ENCODE assay signal across 14 mouse cellular contexts in genomic region chr14:26645989-26646650, GRCm38 (mm10). TPM values are rescaled to one million over a fixed set of nuclear protein-coding genes. Genes with fewer than 3 reads are reported as not detected.
DNase-seq lines count a peak whose midpoint lies in the region; ATAC-seq and TF ChIP-seq lines count a peak whose summit lies in the region.
"Had no signal": no experiment of that assay in that cellular context is flagged by ENCODE, and none has a peak within 500 bp of the region (broad histone marks: within the 10 kb centered on the region; RNA-seq: fewer than 3 reads in every experiment).

No protein-coding gene starts in this region.

- H3K9ac ChIP-seq in forebrain, embryonic 11.5 days (ENCODE audit: low read length): no peak overlapping the region
- no peak overlapping the region for H3K9ac ChIP-seq in embryonic facial prominence, embryonic 13.5 days
- no peak overlapping the region for H3K9ac ChIP-seq in hindbrain, postnatal 0 days (replicated peaks; ENCODE audit: low read length)
- H3K9ac ChIP-seq: liver, embryonic 12.5 days had no signal

- no peaks in the 10 kb centered on the region for H3K9me3 ChIP-seq in forebrain, embryonic 11.5 days (ENCODE audit: control insufficient read depth, low read length)
- H3K9me3 ChIP-seq in forebrain, embryonic 10.5 days: no peaks in the 10 kb centered on the region
- H3K9me3 ChIP-seq in embryonic facial prominence, embryonic 13.5 days: no peaks in the 10 kb centered on the region
- no peaks in the 10 kb centered on the region for H3K9me3 ChIP-seq in hindbrain, postnatal 0 days (ENCODE audit: low read length)
- H3K9me3 ChIP-seq: G1E; liver, embryonic 12.5 days had no signal

- no peak overlapping the region for H3K4me2 ChIP-seq in forebrain, embryonic 11.5 days (ENCODE audit: low read depth, low read length, severe bottlenecking)
- H3K4me2 ChIP-seq in embryonic facial prominence, embryonic 13.5 days: peak overlapping the region; percentile 14; the same call in 1 of the 2 replicates
- H3K4me2 ChIP-seq in hindbrain, postnatal 0 days (ENCODE audit: low read depth, low read length): peak overlapping the region; percentile 27; the same call in 1 of the 2 replicates
- H3K4me2 ChIP-seq: liver, embryonic 12.5 days had no signal

- H3K36me3 ChIP-seq in forebrain, embryonic 11.5 days (ENCODE audit: control insufficient read depth, insufficient read depth, low read length): no peaks in the 10 kb centered on the region; the same call in 1 of the 2 replicates
- H3K36me3 ChIP-seq in forebrain, embryonic 10.5 days (replicated peaks): peaks cover 47% of the 10 kb centered on the region
- peaks cover 18% of the 10 kb centered on the region for H3K36me3 ChIP-seq in embryonic facial prominence, embryonic 13.5 days
- H3K36me3 ChIP-seq in hindbrain, postnatal 0 days (ENCODE audit: insufficient read depth, low read length): no peaks in the 10 kb centered on the region; the same call in 1 of the 2 replicates

- intact Hi-C loops in left cerebral cortex, postnatal 4 days (cut with DNase I): no loop called here
- intact Hi-C loops in left cerebral cortex, postnatal 14 days (cut with DNase I): no loop called here

- H3K27me3 ChIP-seq in forebrain, embryonic 11.5 days (ENCODE audit: control insufficient read depth, insufficient read depth, low read length): no peaks in the 10 kb centered on the region
- no peaks in the 10 kb centered on the region for H3K27me3 ChIP-seq in forebrain, embryonic 10.5 days (ENCODE audit: poor library complexity, severe bottlenecking)
- H3K27me3 ChIP-seq in embryonic facial prominence, embryonic 13.5 days: no peaks in the 10 kb centered on the region
- H3K27me3 ChIP-seq in hindbrain, postnatal 0 days (ENCODE audit: insufficient read depth, low read length): no peaks in the 10 kb centered on the region
- H3K27me3 ChIP-seq: liver, embryonic 12.5 days had no signal

- H3K4me3 ChIP-seq in forebrain, embryonic 11.5 days (ENCODE audit: low read depth, low read length): no peak overlapping the region
- H3K4me3 ChIP-seq in forebrain, embryonic 10.5 days: no peak overlapping the region; the same call in 1 of the 2 replicates
- no peak overlapping the region for H3K4me3 ChIP-seq in embryonic facial prominence, embryonic 13.5 days
- H3K4me3 ChIP-seq in hindbrain, postnatal 0 days (ENCODE audit: low read length): no peak overlapping the region
- H3K4me3 ChIP-seq: heart, adult 2 months; liver, embryonic 12.5 days had no signal

- no peak for ATAC-seq in forebrain, embryonic 11.5 days (replicated peaks; ENCODE audit: low FRiP score)
- no peak for ATAC-seq in embryonic facial prominence, embryonic 13.5 days (ENCODE audit: insufficient number of reproducible peaks, insufficient read depth, low FRiP score, low TSS enrichment, low read depth)
- peak; percentile 45; the same call in 1 of the 2 replicates for ATAC-seq in hindbrain, postnatal 0 days
- ATAC-seq: intestine, embryonic 16.5 days; liver, embryonic 12.5 days had no signal

- 0 out of 2 replicates have a peak, but pooled peaks cover 2% of the 10 kb centered on the region for H3K4me1 ChIP-seq in forebrain, embryonic 11.5 days (replicated peaks; ENCODE audit: control insufficient read depth, insufficient read depth, low read length)
- peaks cover 8% of the 10 kb centered on the region for H3K4me1 ChIP-seq in forebrain, embryonic 10.5 days
- peaks cover 9% of the 10 kb centered on the region for H3K4me1 ChIP-seq in embryonic facial prominence, embryonic 13.5 days
- H3K4me1 ChIP-seq in hindbrain, postnatal 0 days (ENCODE audit: insufficient read depth, low read length): no peaks in the 10 kb centered on the region; the same call in 1 of the 2 replicates

- DNase-seq in forebrain, embryonic 11.5 days (ENCODE audit: low spot score): peak; percentile 58
- no peak for DNase-seq in forebrain, embryonic 10.5 days (ENCODE audit: extremely low spot score, low spot score)
- peak; percentile 50 for DNase-seq in left cerebral cortex, postnatal 4 days
- no peak for DNase-seq in left cerebral cortex, postnatal 14 days (ENCODE audit: low spot score in 2 of 2)
- peak; percentile 74 for DNase-seq in hindbrain, postnatal 0 days (ENCODE audit: low spot score)
- no peak for DNase-seq in urinary bladder, adult 2 months (ENCODE audit: low spot score)
- DNase-seq in cerebellum, adult 11-12 months: no peak
- DNase-seq: heart, adult 2 months; lung, postnatal 36 days had no signal

- no peak for TF ChIP-seq CTCF in hindbrain, postnatal 0 days (IDR thresholded peaks at IDR 0.05; ENCODE audit: low read depth)

- H3K27ac ChIP-seq in forebrain, embryonic 11.5 days (ENCODE audit: low read depth, low read length): peak overlapping the region; percentile 41
- no peak overlapping the region for H3K27ac ChIP-seq in forebrain, embryonic 10.5 days
- H3K27ac ChIP-seq in embryonic facial prominence, embryonic 13.5 days: peak overlapping the region; percentile 33; the same call in 1 of the 2 replicates
- H3K27ac ChIP-seq in hindbrain, postnatal 0 days: no peak overlapping the region
- H3K27ac ChIP-seq: heart, adult 2 months; liver, embryonic 12.5 days had no signal

- WGBS in forebrain, embryonic 11.5 days: 67% methylated on average over 5 of the region's 5 CpGs
- WGBS in forebrain, embryonic 10.5 days: 80% methylated on average over 5 of the region's 5 CpGs
- WGBS in embryonic facial prominence, embryonic 13.5 days: 49% methylated on average over 5 of the region's 5 CpGs
- WGBS in hindbrain, postnatal 0 days: 30% methylated on average over 5 of the region's 5 CpGs

RNA-seq across cellular contexts. Expression of gene Arf4, which starts 8.2 kb away (rescaled TPM):
- 535 and 566 TPM in 2 replicates for polyA plus RNA-seq in forebrain, embryonic 11.5 days (2014; fragmentation: Nextera tagmentation; extraction: Ambion mirVana)
- 472 and 487 TPM in 2 replicates for polyA plus RNA-seq in forebrain, embryonic 10.5 days (2016; fragmentation: Nextera tagmentation; extraction: Ambion mirVana)
- total RNA-seq in left cerebral cortex, postnatal 4 days (2021): 100 to 1,000 TPM; 212 to 232 TPM
- total RNA-seq in left cerebral cortex, postnatal 14 days (2021): 100 to 1,000 TPM; 131 to 139 TPM
- polyA plus RNA-seq in embryonic facial prominence, embryonic 13.5 days (2015; fragmentation: Nextera tagmentation; extraction: Ambion mirVana): 600 and 602 TPM in 2 replicates
- total RNA-seq in hindbrain, postnatal 0 days (2014; rRNA removed): 111 and 119 TPM in 2 replicates
- 385 and 395 TPM in 2 replicates for polyA plus RNA-seq in hindbrain, postnatal 0 days (2015; fragmentation: Nextera tagmentation; extraction: Ambion mirVana)
- polyA plus RNA-seq in urinary bladder, adult 2 months (2012; rRNA removed): 193 and 214 TPM in 2 replicates

RNA-seq across cellular contexts. Expression of gene Pde12, which starts 23.6 kb away (rescaled TPM):
- 12.9 and 13.4 TPM in 2 replicates for polyA plus RNA-seq in forebrain, embryonic 11.5 days (2014; fragmentation: Nextera tagmentation; extraction: Ambion mirVana)
- polyA plus RNA-seq in forebrain, embryonic 10.5 days (2016; fragmentation: Nextera tagmentation; extraction: Ambion mirVana): 11.4 and 11.8 TPM in 2 replicates
- 10 to 100 TPM; 12.0 to 13.5 TPM for total RNA-seq in left cerebral cortex, postnatal 4 days (2021)
- 1 to 10 TPM; 8.5 to 9.2 TPM for total RNA-seq in left cerebral cortex, postnatal 14 days (2021)
- 10.6 and 11.2 TPM in 2 replicates for polyA plus RNA-seq in embryonic facial prominence, embryonic 13.5 days (2015; fragmentation: Nextera tagmentation; extraction: Ambion mirVana)
- total RNA-seq in hindbrain, postnatal 0 days (2014; rRNA removed): 14.1 and 15.2 TPM in 2 replicates
- polyA plus RNA-seq in hindbrain, postnatal 0 days (2015; fragmentation: Nextera tagmentation; extraction: Ambion mirVana): 9.5 TPM in 2 replicates
- 3.8 and 4.3 TPM in 2 replicates for polyA plus RNA-seq in urinary bladder, adult 2 months (2012; rRNA removed)

RNA-seq across cellular contexts. Expression of gene Dnah12, which starts 47.0 kb away (rescaled TPM):
- 0.04 TPM in 1 of 2 replicates, not detected in the other for polyA plus RNA-seq in forebrain, embryonic 11.5 days (2014; fragmentation: Nextera tagmentation; extraction: Ambion mirVana)
- not detected in 2 replicates for polyA plus RNA-seq in forebrain, embryonic 10.5 days (2016; fragmentation: Nextera tagmentation; extraction: Ambion mirVana)
- total RNA-seq in left cerebral cortex, postnatal 4 days (2021): under 1 TPM; 0.40 to 0.56 TPM
- total RNA-seq in left cerebral cortex, postnatal 14 days (2021): under 1 TPM; 0.15 to 0.17 TPM
- 0.03 TPM in 2 replicates for polyA plus RNA-seq in embryonic facial prominence, embryonic 13.5 days (2015; fragmentation: Nextera tagmentation; extraction: Ambion mirVana)
- 0.63 and 1.0 TPM in 2 replicates for total RNA-seq in hindbrain, postnatal 0 days (2014; rRNA removed)
- polyA plus RNA-seq in hindbrain, postnatal 0 days (2015; fragmentation: Nextera tagmentation; extraction: Ambion mirVana): 0.14 and 0.16 TPM in 2 replicates
- 0.01 and 0.04 TPM in 2 replicates for polyA plus RNA-seq in urinary bladder, adult 2 months (2012; rRNA removed)
- polyA plus RNA-seq: G1E; small intestine, adult 2 months had no signal

Comparison
In these comparisons a context has a peak if more than half of its experiments do, and no peak if none do; other contexts are left out.
1. DNase-seq: peak in forebrain, embryonic 11.5 days (single experiment), left cerebral cortex, postnatal 4 days (single experiment) and hindbrain, postnatal 0 days (single experiment); none in forebrain, embryonic 10.5 days (single experiment), left cerebral cortex, postnatal 14 days (0 of 2), urinary bladder, adult 2 months (single experiment) and cerebellum, adult 11-12 months (single experiment).
2. H3K27ac ChIP-seq: peak in forebrain, embryonic 11.5 days (single experiment) and embryonic facial prominence, embryonic 13.5 days (single experiment); none in forebrain, embryonic 10.5 days (single experiment) and hindbrain, postnatal 0 days (single experiment).